Mouse (Mus musculus) bone marrow, adult 2 months (tissue): ENCODE measurements around the gene Crispld2.

Source experiments
- CTCF ChIP-seq: fragments of 200-500 bp; IDR thresholded peaks from 2 replicates; pipeline ENCODE4 v1.5.1; 2011; ENCODE audit warnings: low read length, control low read depth; ENCODE audit not compliant: control insufficient read depth, insufficient read depth
- POLR2A ChIP-seq: fragments of 200-500 bp; IDR thresholded peaks from 2 replicates; pipeline ENCODE4 v1.6.1; 2011; ENCODE audit warnings: low read depth, mild to moderate bottlenecking, control low read depth, low read length, borderline replicate concordance; ENCODE audit not compliant: control insufficient read depth

DNA sequence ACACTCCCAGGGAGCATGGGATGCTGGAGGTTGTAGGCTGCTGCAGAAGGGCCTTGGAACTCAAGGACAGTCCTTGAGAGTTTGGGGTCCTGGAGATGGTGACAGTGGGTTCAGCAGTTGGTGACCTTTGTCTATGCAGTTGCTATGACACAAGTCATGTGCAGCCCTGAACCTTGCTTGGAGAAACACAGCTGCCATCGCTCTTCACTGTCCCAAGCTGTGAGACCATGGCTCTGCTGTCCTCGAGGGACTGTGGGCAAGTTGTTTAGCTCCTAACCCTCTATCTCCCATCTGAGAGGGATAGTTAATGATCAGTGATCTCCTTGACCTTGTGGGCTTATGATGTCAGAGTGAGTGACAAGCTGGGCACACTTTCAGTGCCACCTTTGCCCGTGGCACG, 44.3 kb downstream of the Crispld2 start:
- TF ChIP-seq POLR2A (no peak), CTCF (no peak)
